Mouse (Mus musculus) heart, adult 2 months (tissue): ENCODE measurements around the gene Wnt9a. TPM values are rescaled to one million over a fixed set of nuclear protein-coding genes. Genes with fewer than 3 reads are reported as not detected.

ENCODE experiments used
- DNase-seq, 2 experiments: peaks; one replicate each; pipeline ENCODE4 v3.0.0; 2021
- H3K27ac ChIP-seq: fragments of 200-600 bp; 2 replicates; pipeline ENCODE4 v1.8.1; 2022
- H3K27me3 ChIP-seq: fragments of 200-500 bp; 2 replicates; pipeline ENCODE4 v1.6.1; 2012; ENCODE audit warnings: mild to moderate bottlenecking, low read length, inconsistent platforms, mixed read lengths; ENCODE audit not compliant: control insufficient read depth, insufficient read depth
- H3K36me3 ChIP-seq: fragments of 200-500 bp; 2 replicates; pipeline ENCODE4 v1.6.1; 2012; ENCODE audit warnings: low read length, inconsistent platforms; ENCODE audit not compliant: control insufficient read depth, insufficient read depth
- H3K4me1 ChIP-seq: fragments of 200-500 bp; 2 replicates; pipeline ENCODE4 v1.6.1; 2011; ENCODE audit warnings: low read length; ENCODE audit not compliant: control insufficient read depth, insufficient read depth
- H3K4me3 ChIP-seq: fragments of 200-600 bp; 2 replicates; pipeline ENCODE4 v1.8.1; 2022
- H3K79me2 ChIP-seq: fragments of 200-500 bp; replicated peaks from 2 replicates; pipeline ENCODE4 v1.6.1; 2012; ENCODE audit warnings: mild to moderate bottlenecking, inconsistent platforms, low read length, moderate library complexity, mixed read lengths; ENCODE audit not compliant: control insufficient read depth, insufficient read depth
- H3K9ac ChIP-seq: fragments of 200-500 bp; 2 replicates; pipeline ENCODE4 v1.6.1; 2012; ENCODE audit warnings: low read depth, mild to moderate bottlenecking, control low read depth, inconsistent platforms, low read length, mixed read lengths
- CTCF ChIP-seq: fragments of 200-600 bp; IDR thresholded peaks from 2 replicates; pipeline ENCODE4 v1.8.1; 2022; ENCODE audit warnings: antibody characterized with exemption, mild to moderate bottlenecking, moderate library complexity
- EP300 ChIP-seq: fragments of 200-500 bp; IDR thresholded peaks from 2 replicates; pipeline ENCODE4 v1.6.1; 2011; ENCODE audit warnings: low read depth, low read length, control low read depth; ENCODE audit not compliant: insufficient read depth
- POLR2A ChIP-seq: fragments of 200-500 bp; IDR thresholded peaks from 2 replicates; pipeline ENCODE4 v1.6.1; 2011; ENCODE audit warnings: mild to moderate bottlenecking, low read depth, low read length, control low read depth; ENCODE audit not compliant: insufficient read depth
- WGBS: fragments of 180-500 bp; shearing (Covaris S2); methylation state at CpG from one replicate; pipeline ENCODE4 v1.1.7; 2018; 5-methylcytosine and 5-hydroxymethylcytosine counted together
- intact Hi-C: fragments of 180-260 bp; cut with DNase I; formaldehyde crosslinking; loops from one replicate; pipeline ENCODE4 v1.15.1; 2025
- polyA plus RNA-seq: library from polyadenylated mRNA; depleted of rRNA; stranded (reverse); fragments of >200 nt; gene quantifications from 2 replicates; pipeline ENCODE4 v1.2.3, GENCODE M21; 2012
- total RNA-seq, 2 experiments: library from RNA; stranded (reverse); gene quantifications; 2 replicates each; pipeline ENCODE4 v1.2.3; 2021

The Wnt9a gene
- total and polyA plus RNA-seq, 3 experiments = 4.3 to 4.6 (median 4.6) TPM

- DNase-seq = no peak
- Histone ChIP-seq H3K4me3 (no peak overlapping the region), H3K4me1 (no peaks in the 10 kb centered on the region), H3K9ac (no peak overlapping the region), H3K27me3 (no peaks in the 10 kb centered on the region), H3K27ac (no peak overlapping the region), H3K79me2 (no peaks in the 10 kb centered on the region), H3K36me3 (no peaks in the 10 kb centered on the region)
- intact Hi-C loops = no loop called here
- WGBS = 46% methylated on average over 5 of the region's 5 CpGs
- no peak for TF ChIP-seq CTCF
- no peak for TF ChIP-seq POLR2A
- TF ChIP-seq EP300 = no peak
These were observed 24.6 kb upstream of the Wnt9a start for GRCm38 (mm10) chr11:59282111-59282510.

GRCm38 (mm10) chr11:59282933-59283332, 23.8 kb upstream of the Wnt9a start:
- no peaks in the 10 kb centered on the region for H3K27me3 ChIP-seq
- H3K36me3 ChIP-seq = no peaks in the 10 kb centered on the region
- intact Hi-C loops = no loop called here
- no peak overlapping the region for H3K27ac ChIP-seq
- H3K79me2 ChIP-seq = no peaks in the 10 kb centered on the region
- no peak for TF ChIP-seq POLR2A
- no peak for TF ChIP-seq CTCF
- TF ChIP-seq EP300 = no peak
- WGBS = 19% methylated on average over 10 of the region's 10 CpGs
- H3K4me1 ChIP-seq = no peaks in the 10 kb centered on the region
- peak; percentile 58 to 75 for DNase-seq
- H3K4me3 ChIP-seq = no peak overlapping the region
- H3K9ac ChIP-seq = no peak overlapping the region

- intact Hi-C loops = no loop called here
- Histone ChIP-seq H3K79me2 (no peaks in the 10 kb centered on the region), H3K4me3 (no peak overlapping the region), H3K27ac (no peak overlapping the region), H3K27me3 (peaks cover 6% of the 10 kb centered on the region), H3K36me3 (no peaks in the 10 kb centered on the region), H3K4me1 (no peaks in the 10 kb centered on the region), H3K9ac (no peak overlapping the region)
- no peak for TF ChIP-seq CTCF
- WGBS = 27% methylated on average over 14 of the region's 14 CpGs
- peak in 1 of 2 experiments; percentile 16 for DNase-seq
These were observed 22.6 kb upstream of the Wnt9a start for GRCm38 (mm10) chr11:59284146-59284545.

GRCm38 (mm10) chr11:59289706-59290105, 17.0 kb upstream of the Wnt9a start:
- Histone ChIP-seq H3K27ac (no peak overlapping the region), H3K4me3 (no peak overlapping the region), H3K4me1 (no peaks in the 10 kb centered on the region), H3K79me2 (no peaks in the 10 kb centered on the region), H3K36me3 (no peaks in the 10 kb centered on the region), H3K9ac (no peak overlapping the region), H3K27me3 (peaks cover 14% of the 10 kb centered on the region)
- peak in 1 of 2 experiments; percentile 20 for DNase-seq
- intact Hi-C loops = loop anchor here (5.0 kb wide), 1 partner anchor 192 kb away; no protein-coding TSS in a partner anchor
- TF ChIP-seq EP300 = no peak
- no peak for TF ChIP-seq CTCF
- no peak for TF ChIP-seq POLR2A
- WGBS = 3% methylated on average over 25 of the region's 25 CpGs

- H3K4me1 ChIP-seq = no peaks in the 10 kb centered on the region
- WGBS = 2% methylated on average over 41 of the region's 60 CpGs
- H3K27me3 ChIP-seq = peaks cover 14% of the 10 kb centered on the region
- no peak within 1 kb of the TSS for H3K4me3 ChIP-seq
- intact Hi-C loops = loop anchor here (5.0 kb wide), 1 partner anchor 194 kb away; no protein-coding TSS in a partner anchor
- H3K79me2 ChIP-seq = no peaks in the 10 kb centered on the region
- no peak within 1 kb of the TSS for H3K27ac ChIP-seq
- TF ChIP-seq CTCF (no peak), EP300 (no peak), POLR2A (no peak)
- no peak within 1 kb of the TSS for H3K9ac ChIP-seq
- peak in 1 of 2 experiments; percentile 16 for DNase-seq
- no peaks in the 10 kb centered on the region for H3K36me3 ChIP-seq
These were observed 15.9 kb upstream of the Wnt9a start, which contains the start of gene Wnt3a for GRCm38 (mm10) chr11:59290702-59291303. Gene Wnt3a (minus strand): TSS chr11:59290752.

GRCm38 (mm10) chr11:59293616-59294015, 13.1 kb upstream of the Wnt9a start:
- TF ChIP-seq CTCF (peak; percentile 75), EP300 (no peak)
- H3K27ac ChIP-seq = no peak overlapping the region
- H3K36me3 ChIP-seq = no peaks in the 10 kb centered on the region
- no peak overlapping the region for H3K4me3 ChIP-seq
- H3K9ac ChIP-seq = no peak overlapping the region
- DNase-seq = peak; percentile 49 to 53
- WGBS = 22% methylated on average over 7 of the region's 7 CpGs
- H3K27me3 ChIP-seq = peaks cover 10% of the 10 kb centered on the region
- H3K4me1 ChIP-seq = no peaks in the 10 kb centered on the region; the same call in 1 of the 2 replicates
- H3K79me2 ChIP-seq = no peaks in the 10 kb centered on the region
- intact Hi-C loops = loop anchor here (1.0 to 5.0 kb wide), 2 partner anchors 55 to 196 kb away; no protein-coding TSS in a partner anchor
